Mouse (Mus musculus): Measurements from ENCODE around the gene Zfp414. TPM values are rescaled to one million over a fixed set of nuclear protein-coding genes. Genes with fewer than 3 reads are reported as not detected.

The Zfp414 gene
- polyA plus RNA-seq (2015; fragmentation: Nextera tagmentation; extraction: Ambion mirVana), result 32.0 and 42.3 TPM in 2 replicates

DNA sequence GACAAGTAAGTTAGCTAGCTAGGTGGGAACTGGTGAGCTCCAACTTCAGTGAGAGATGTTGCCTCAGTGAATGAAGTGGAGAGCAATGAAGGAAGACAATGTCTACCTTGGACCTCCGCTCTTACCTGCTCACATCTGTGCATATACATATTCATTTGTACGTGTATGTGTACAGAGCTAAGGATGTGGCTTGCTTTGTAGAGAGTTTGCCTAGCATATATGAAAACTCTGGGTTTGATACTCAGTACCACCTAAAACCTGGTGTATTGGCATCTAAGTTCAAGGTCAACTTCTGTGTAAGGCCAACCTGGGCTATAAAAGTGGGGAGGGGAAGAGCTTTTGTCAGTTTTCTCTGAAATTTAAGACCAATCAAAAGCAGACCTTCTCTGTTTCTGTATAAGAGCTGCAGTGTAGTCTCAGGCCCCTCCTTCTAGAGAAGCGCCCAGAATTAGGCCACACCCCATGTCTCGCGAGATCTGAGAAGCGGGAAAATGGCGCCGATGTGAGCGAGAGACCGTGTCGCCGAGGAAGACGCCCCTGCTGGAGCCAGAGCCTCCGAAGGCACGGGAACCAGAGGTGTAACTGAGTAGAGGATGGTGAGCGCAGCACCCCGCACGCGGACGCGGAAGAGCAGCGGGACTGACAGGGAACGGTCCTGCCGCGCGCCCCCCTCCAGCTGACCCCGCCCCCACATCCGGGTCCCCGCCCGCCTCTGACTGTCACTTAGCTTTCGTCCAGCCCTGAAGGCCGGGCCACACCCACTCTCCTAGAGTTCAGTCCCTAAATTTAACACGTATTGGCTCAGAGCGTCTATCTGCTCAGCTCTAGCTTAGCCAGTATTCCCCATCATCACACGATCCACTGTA, at the start of gene Zfp414:
Gene Zfp414, plus strand, starts transcription at position 470 of the 866 bp plus-strand sequence.

GRCm38 (mm10) chr17:33637516-33638276, 8.8 kb downstream of the Zfp414 start, which contains the start of gene Pram1:
Pram1 (plus strand) TSS chr17:33638056.

Other genes with a start within 250 kb of the Zfp414 start
- gene Zfp101, start 234.4 kb upstream of the Zfp414 start, polyA plus RNA-seq (2015; fragmentation: Nextera tagmentation; extraction: Ambion mirVana), result 7.6 and 10.4 TPM in 2 replicates
- not detected in 2 replicates for gene Actl9, start 196.2 kb upstream of the Zfp414 start, polyA plus RNA-seq (2015; fragmentation: Nextera tagmentation; extraction: Ambion mirVana)
- gene Adamts10, start 104.9 kb upstream of the Zfp414 start, polyA plus RNA-seq (2015; fragmentation: Nextera tagmentation; extraction: Ambion mirVana), result 30.0 and 32.6 TPM in 2 replicates
- gene Myo1f, start 73.4 kb upstream of the Zfp414 start, polyA plus RNA-seq (2015; fragmentation: Nextera tagmentation; extraction: Ambion mirVana), result 2.0 and 2.3 TPM in 2 replicates
- 0.71 TPM in 1 of 2 replicates, not detected in the other for gene Pram1, start 9.0 kb downstream of the Zfp414 start, polyA plus RNA-seq (2015; fragmentation: Nextera tagmentation; extraction: Ambion mirVana)
- 123 and 153 TPM in 2 replicates for gene Hnrnpm, start 57.8 kb downstream of the Zfp414 start, polyA plus RNA-seq (2015; fragmentation: Nextera tagmentation; extraction: Ambion mirVana)
- gene March2, start 89.6 kb downstream of the Zfp414 start, polyA plus RNA-seq (2015; fragmentation: Nextera tagmentation; extraction: Ambion mirVana), result 84.2 and 105 TPM in 2 replicates
- gene Rab11b, start 131.4 kb downstream of the Zfp414 start, polyA plus RNA-seq (2015; fragmentation: Nextera tagmentation; extraction: Ambion mirVana), result 248 and 296 TPM in 2 replicates
- 84.8 and 87.3 TPM in 2 replicates for gene Angptl4, start 152.7 kb downstream of the Zfp414 start, polyA plus RNA-seq (2015; fragmentation: Nextera tagmentation; extraction: Ambion mirVana)
- gene Kank3, start 181.4 kb downstream of the Zfp414 start, polyA plus RNA-seq (2015; fragmentation: Nextera tagmentation; extraction: Ambion mirVana), result 50.5 and 107 TPM in 2 replicates
- 1,247 and 1,332 TPM in 2 replicates for gene Rps28, start 195.5 kb downstream of the Zfp414 start, polyA plus RNA-seq (2015; fragmentation: Nextera tagmentation; extraction: Ambion mirVana)
- 987 and 1,283 TPM in 2 replicates for gene Ndufa7, start 195.5 kb downstream of the Zfp414 start, polyA plus RNA-seq (2015; fragmentation: Nextera tagmentation; extraction: Ambion mirVana)
- 89.3 and 138 TPM in 2 replicates for gene Cd320, start 214.0 kb downstream of the Zfp414 start, polyA plus RNA-seq (2015; fragmentation: Nextera tagmentation; extraction: Ambion mirVana)
- gene Gm7029, start 244.7 kb downstream of the Zfp414 start, polyA plus RNA-seq (2015; fragmentation: Nextera tagmentation; extraction: Ambion mirVana), result not detected in 2 replicates